Mouse (Mus musculus) heart, adult 18-20 months (tissue): ENCODE measurements around the gene Spg21. TPM values are rescaled to one million over a fixed set of nuclear protein-coding genes. Genes with fewer than 3 reads are reported as not detected.

Experiments
- DNase-seq, 2 experiments: peaks; one replicate each; pipeline ENCODE4 v3.0.0; 2021 to 2022; ENCODE audit warnings: mixed read lengths in 1 of 2
- total RNA-seq, 2 experiments: library from RNA; stranded (reverse); gene quantifications; 2 replicates each; pipeline ENCODE4 v1.2.3; 2021

Spg21 gene
- total RNA-seq, 2 experiments from 2014 or later = 16.0 to 22.0 TPM

GRCm38 (mm10) chr9:65535789-65536469 is 75.2 kb downstream of the Spg21 start:
- DNase-seq = peak in 1 of 2 experiments; percentile 52

GRCm38 (mm10) chr9:65536491-65536890 is 75.7 kb downstream of the Spg21 start:
- no peak for DNase-seq

Other genes starting within 250 kb of the Spg21 start
- gene Cilp, start 195.8 kb upstream of the Spg21 start, total RNA-seq = 1 to 10 TPM; 2.8 to 3.3 TPM
- gene Clpx, start 166.7 kb upstream of the Spg21 start, total RNA-seq = 100 to 1,000 TPM; 117 to 125 TPM
- gene Pdcd7, start 114.8 kb upstream of the Spg21 start, total RNA-seq = 10 to 100 TPM; 14.4 to 18.4 TPM
- gene Ubap1l, start 99.9 kb upstream of the Spg21 start, total RNA-seq = not detected
- 1 to 10 TPM; 1.5 to 1.6 TPM for gene Kbtbd13, start 69.3 kb upstream of the Spg21 start, total RNA-seq
- gene Rasl12, start 62.4 kb upstream of the Spg21 start, total RNA-seq = 1 to 10 TPM; 5.6 to 6.4 TPM
- gene Slc51b, start 38.0 kb upstream of the Spg21 start, total RNA-seq = not detected
- gene Mtfmt, start 25.2 kb upstream of the Spg21 start, total RNA-seq = 1 to 10 TPM; 6.3 to 6.9 TPM
- gene Ankdd1a, start 59.2 kb downstream of the Spg21 start, total RNA-seq = not detected
- 1 to 10 TPM; 8.8 to 9.3 TPM for gene Plekho2, start 119.1 kb downstream of the Spg21 start, total RNA-seq
- gene Pif1, start 126.2 kb downstream of the Spg21 start, total RNA-seq = not detected
- 10 to 100 TPM; 29.7 to 30.8 TPM for gene Rbpms2, start 168.7 kb downstream of the Spg21 start, total RNA-seq
- 100 to 1,000 TPM; 201 to 238 TPM for gene Oaz2, start 207.1 kb downstream of the Spg21 start, total RNA-seq